Comparison of ENCODE assay signal across 10 mouse cellular contexts in genomic region chr6:67510752-67511151, GRCm38 (mm10). TPM values are rescaled to one million over a fixed set of nuclear protein-coding genes. Genes with fewer than 3 reads are reported as not detected.
DNase-seq lines count a peak whose midpoint lies in the region; ATAC-seq and TF ChIP-seq lines count a peak whose summit lies in the region.
"Had no signal": no experiment of that assay in that cellular context is flagged by ENCODE, and none has a peak within 500 bp of the region (broad histone marks: within the 10 kb centered on the region; RNA-seq: fewer than 3 reads in every experiment).

No protein-coding gene starts in this region.

- no peaks in the 10 kb centered on the region for H3K27me3 ChIP-seq in forebrain, embryonic 16.5 days (replicated peaks; ENCODE audit: control insufficient read depth, insufficient read depth, low read length)
- H3K27me3 ChIP-seq: hindbrain, embryonic 15.5 days had no signal

- H3K27ac ChIP-seq in gastrocnemius, adult 2 months = no peak overlapping the region
- H3K27ac ChIP-seq in forebrain, embryonic 16.5 days (ENCODE audit: low read length) = no peak overlapping the region
- H3K27ac ChIP-seq: hindbrain, embryonic 15.5 days had no signal

- no peak overlapping the region for H3K9ac ChIP-seq in forebrain, embryonic 16.5 days (replicated peaks; ENCODE audit: low read depth, low read length)
- H3K9ac ChIP-seq: hindbrain, embryonic 15.5 days had no signal

- no peak overlapping the region for H3K4me3 ChIP-seq in gastrocnemius, adult 2 months
- H3K4me3 ChIP-seq in forebrain, embryonic 16.5 days (replicated peaks; ENCODE audit: low read length) = no peak overlapping the region
- H3K4me3 ChIP-seq: hindbrain, embryonic 15.5 days; myocyte had no signal

- TF ChIP-seq CTCF in gastrocnemius, adult 2 months (IDR thresholded peaks at IDR 0.05) = peak; percentile 57

- H3K36me3 ChIP-seq in forebrain, embryonic 16.5 days (ENCODE audit: control insufficient read depth, insufficient read depth) = no peaks in the 10 kb centered on the region
- H3K36me3 ChIP-seq: hindbrain, embryonic 15.5 days had no signal

- H3K4me2 ChIP-seq in forebrain, embryonic 16.5 days (ENCODE audit: low read length) = no peak overlapping the region
- H3K4me2 ChIP-seq: hindbrain, embryonic 15.5 days had no signal

- intact Hi-C loops in gastrocnemius, adult 2 months (cut with DNase I) = no loop called here
- intact Hi-C loops in left cerebral cortex, postnatal 25 days (cut with DNase I) = no loop called here

- H3K9me3 ChIP-seq in forebrain, embryonic 16.5 days (ENCODE audit: control insufficient read depth, low read length) = no peaks in the 10 kb centered on the region
- H3K9me3 ChIP-seq: hindbrain, embryonic 15.5 days had no signal

- 0 out of 2 replicates have a peak, but pooled peaks have one; percentile 26 for ATAC-seq in forebrain, embryonic 16.5 days

- no peak for DNase-seq in gastrocnemius, adult 2 months
- DNase-seq in gastrocnemius, postnatal 25 days = no peak
- peak; percentile 57 for DNase-seq in testis, postnatal 10 days (ENCODE audit: low spot score)
- no peak for DNase-seq in testis, postnatal 14 days (ENCODE audit: low spot score)
- peak; percentile 37 to 59 for DNase-seq in left cerebral cortex, postnatal 25 days (ENCODE audit: low spot score in 2 of 2)
- peak; percentile 6 for DNase-seq in retina, adult 2 months (ENCODE audit: low read depth, low spot score)
- no peak for DNase-seq in yolk sac, embryonic 10.5 days (ENCODE audit: low spot score)

- H3K4me1 ChIP-seq in forebrain, embryonic 16.5 days (replicated peaks; ENCODE audit: control insufficient read depth, insufficient read depth, low read length) = no peaks in the 10 kb centered on the region
- H3K4me1 ChIP-seq: hindbrain, embryonic 15.5 days had no signal

RNA-seq across cellular contexts. Expression of gene Il23r, which starts 19.1 kb away (rescaled TPM):
- total RNA-seq in gastrocnemius, adult 2 months (2021) = not detected
- not detected for total RNA-seq in gastrocnemius, postnatal 25 days (2021)
- not detected in 2 replicates for polyA plus RNA-seq in forebrain, embryonic 16.5 days (2015; fragmentation: Nextera tagmentation; extraction: Ambion mirVana)
- total RNA-seq in left cerebral cortex, postnatal 25 days (2021) = not detected
- polyA plus RNA-seq: hindbrain, embryonic 15.5 days; myocyte had no signal

RNA-seq across cellular contexts. Expression of gene Tacstd2, which starts 24.8 kb away (rescaled TPM):
- total RNA-seq in gastrocnemius, adult 2 months (2021) = not detected
- total RNA-seq in gastrocnemius, postnatal 25 days (2021) = not detected
- 0.86 and 0.92 TPM in 2 replicates for polyA plus RNA-seq in forebrain, embryonic 16.5 days (2015; fragmentation: Nextera tagmentation; extraction: Ambion mirVana)
- under 1 TPM in 1 of 2 experiments, not detected in 1; 0.18 TPM for total RNA-seq in left cerebral cortex, postnatal 25 days (2021)
- polyA plus RNA-seq: myocyte had no signal

Comparison
In these comparisons a context has a peak if more than half of its experiments do, and no peak if none do; other contexts are left out.
1. DNase-seq: peak in testis, postnatal 10 days (single experiment), left cerebral cortex, postnatal 25 days (2 of 2) and retina, adult 2 months (single experiment); none in gastrocnemius, adult 2 months (single experiment), gastrocnemius, postnatal 25 days (single experiment), testis, postnatal 14 days (single experiment) and yolk sac, embryonic 10.5 days (single experiment).